Mouse (Mus musculus): ENCODE data around the gene Zfp143. TPM values are rescaled to one million over a fixed set of nuclear protein-coding genes. Genes with fewer than 3 reads are reported as not detected.
"Not testable (repeated sequence)": the region's sequence is repeated elsewhere in the genome, so short reads cannot be mapped to it uniquely, and the experiment has no call there.

Zfp143 gene
- total RNA-seq, 2 experiments from 2014 or later = 12.6 to 13.6 TPM

DNA sequence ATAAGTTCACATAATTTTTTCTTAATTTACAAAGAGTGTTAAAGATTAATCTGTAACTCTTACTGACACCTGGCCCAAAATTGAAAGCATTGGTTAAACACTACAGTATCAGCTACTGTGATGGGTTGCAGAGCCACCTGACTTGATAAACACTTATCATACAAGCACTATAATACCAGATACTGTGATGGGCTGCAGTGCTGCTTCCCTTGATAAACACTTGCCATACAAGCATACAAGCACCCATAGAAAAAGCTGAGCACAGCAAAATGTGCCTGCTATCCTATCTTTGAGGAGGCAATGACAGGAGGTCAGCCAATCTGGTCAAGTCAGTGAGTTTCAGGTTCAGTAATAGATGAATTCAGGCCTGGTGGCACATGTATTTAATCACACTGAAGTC, 24.2 kb downstream of the Zfp143 start:
- intact Hi-C loops (cut with DNase I) = no loop called here
- DNase-seq (ENCODE audit: low spot score in 2 of 2) = no peak

DNA sequence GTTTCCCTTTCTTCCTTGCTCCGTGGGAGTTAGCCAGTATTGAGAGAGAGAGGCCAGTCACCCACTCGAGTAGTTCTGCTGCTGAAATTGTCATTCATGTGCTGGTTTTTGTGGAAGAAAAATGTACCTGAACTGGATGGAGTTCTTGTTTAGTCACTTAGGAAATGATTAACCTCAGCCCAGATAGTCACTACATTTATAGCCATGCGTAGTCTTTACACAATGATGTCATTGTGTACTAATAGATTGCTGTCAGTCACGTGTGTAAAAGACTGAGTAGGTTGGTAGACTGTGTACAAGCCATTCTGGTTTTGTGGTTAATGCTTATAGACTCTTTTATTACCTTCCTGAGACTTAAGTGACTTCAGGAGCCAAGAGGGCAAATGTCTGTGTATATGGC, 26.9 kb downstream of the Zfp143 start:
- no peak for DNase-seq (ENCODE audit: low spot score in 2 of 2)
- intact Hi-C loops (cut with DNase I) = no loop called here

DNA sequence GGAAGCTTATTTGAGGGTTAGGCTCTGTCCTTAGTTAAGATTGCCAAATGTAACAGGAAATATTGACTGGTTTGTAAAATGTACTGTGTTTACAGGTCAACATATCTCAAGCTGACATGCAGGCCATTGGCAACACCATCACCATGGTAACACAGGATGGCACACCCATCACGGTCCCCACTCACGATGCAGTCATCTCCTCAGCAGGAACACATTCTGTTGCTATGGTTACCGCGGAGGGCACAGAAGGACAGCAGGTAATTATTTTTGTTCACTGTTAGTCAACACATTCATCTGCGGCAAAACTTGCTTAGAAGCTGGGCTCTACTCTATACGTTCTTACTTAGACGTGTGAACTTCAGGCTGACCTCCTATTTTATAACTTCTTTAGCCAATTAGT, 30.7 kb downstream of the Zfp143 start:
- peak; percentile 59 to 74 for DNase-seq (ENCODE audit: low spot score in 2 of 2)
- intact Hi-C loops (cut with DNase I) = no loop called here

DNA sequence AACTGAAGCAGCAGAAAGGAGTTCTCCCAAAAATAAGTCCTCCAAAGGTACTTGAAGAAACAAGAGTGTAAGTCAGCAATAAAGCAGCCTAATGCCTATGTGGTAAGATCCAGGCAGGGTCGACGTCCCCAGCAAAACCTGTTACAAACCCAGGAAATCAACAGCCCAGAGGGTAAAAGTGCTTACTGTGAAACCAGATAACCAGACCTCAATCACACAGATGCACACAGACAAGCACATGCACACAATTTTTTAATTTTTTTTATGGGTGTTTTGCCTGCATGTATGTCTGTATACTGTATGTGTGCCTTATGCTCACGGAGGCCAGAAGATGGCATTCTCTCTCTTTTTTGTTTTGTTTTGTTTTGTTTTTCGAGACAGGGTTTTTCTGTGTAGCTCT, 35.3 kb downstream of the Zfp143 start:
- intact Hi-C loops (cut with DNase I) = no loop called here
- DNase-seq (ENCODE audit: low spot score in 2 of 2) = no peak

DNA sequence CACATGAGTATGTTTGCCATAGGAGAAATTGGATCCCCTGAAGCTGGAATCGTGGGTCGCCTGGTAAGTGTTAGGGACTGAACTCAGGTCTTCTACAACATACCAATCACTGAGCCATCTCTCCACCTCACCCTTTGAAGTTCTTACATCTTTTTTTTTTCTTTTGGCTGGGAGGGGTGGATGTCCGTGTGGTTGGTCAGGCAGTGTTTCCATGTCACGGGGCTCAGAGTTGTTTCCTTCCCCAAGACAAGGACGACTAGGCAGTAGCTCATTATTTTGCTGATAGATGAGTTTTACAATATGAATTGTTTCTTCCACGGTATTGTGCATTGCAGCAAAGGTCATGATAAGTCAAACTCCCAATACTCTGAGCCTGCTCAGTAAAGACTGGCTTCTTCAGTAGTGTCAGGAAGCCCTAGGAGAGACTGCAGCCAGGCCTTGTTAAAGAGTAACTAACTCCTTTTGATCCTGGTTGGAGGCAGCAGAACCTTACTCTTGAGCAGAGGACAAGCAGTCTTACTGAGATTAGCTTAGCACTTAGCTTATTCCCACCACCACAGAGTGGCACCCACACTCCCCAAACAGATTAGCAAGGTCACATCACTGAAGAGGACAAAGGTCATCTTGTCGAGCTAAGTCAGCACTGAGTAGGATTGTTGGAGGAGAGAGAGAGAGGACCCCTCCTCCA, 36.2 kb downstream of the Zfp143 start:
- intact Hi-C loops (cut with DNase I) = no loop called here
- no peak for DNase-seq (ENCODE audit: low spot score in 2 of 2)

DNA sequence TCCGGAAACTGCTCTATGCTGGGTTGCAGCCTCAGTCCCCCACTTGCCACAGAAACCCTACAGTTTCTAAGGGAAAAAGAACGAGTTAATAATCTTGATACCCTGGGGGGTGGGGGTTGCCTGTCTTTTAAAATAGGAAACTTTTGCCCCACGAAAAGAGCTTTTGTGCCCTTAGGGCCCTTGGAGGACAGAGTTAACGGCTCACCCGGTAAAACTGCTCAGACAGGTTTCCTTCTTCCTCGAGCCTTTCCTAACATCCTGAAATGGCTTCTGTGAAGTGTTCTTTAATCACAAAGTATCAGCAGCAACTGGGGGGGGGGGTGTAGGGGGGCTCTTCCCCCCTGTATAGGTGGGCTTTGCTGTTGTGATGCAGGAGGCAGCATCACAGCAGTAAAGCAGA, 39.8 kb downstream of the Zfp143 start:
- no peak for DNase-seq (ENCODE audit: low spot score in 2 of 2)
- intact Hi-C loops (cut with DNase I) = no loop called here

DNA sequence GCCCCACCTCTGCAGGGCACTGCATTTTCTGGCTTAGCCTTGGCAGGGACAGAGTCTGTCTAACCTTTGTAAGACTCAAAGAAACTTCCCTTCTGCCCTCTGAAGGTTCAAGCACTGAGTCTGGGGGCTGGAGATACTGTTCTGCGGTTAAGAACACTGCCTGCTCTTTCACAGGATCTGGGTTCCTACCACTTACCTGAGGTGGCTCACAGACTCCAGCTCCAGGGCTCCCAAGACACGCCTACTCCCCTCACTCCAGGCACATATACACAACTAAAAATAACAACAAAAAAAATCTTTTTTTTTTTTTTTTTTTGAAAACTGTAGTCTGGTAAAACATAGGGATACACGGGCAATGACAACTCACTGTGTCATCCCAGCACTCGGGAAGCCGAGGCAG, 40.2 kb downstream of the Zfp143 start:
- intact Hi-C loops (cut with DNase I) = no loop called here
- no peak for DNase-seq (ENCODE audit: low spot score in 2 of 2)

DNA sequence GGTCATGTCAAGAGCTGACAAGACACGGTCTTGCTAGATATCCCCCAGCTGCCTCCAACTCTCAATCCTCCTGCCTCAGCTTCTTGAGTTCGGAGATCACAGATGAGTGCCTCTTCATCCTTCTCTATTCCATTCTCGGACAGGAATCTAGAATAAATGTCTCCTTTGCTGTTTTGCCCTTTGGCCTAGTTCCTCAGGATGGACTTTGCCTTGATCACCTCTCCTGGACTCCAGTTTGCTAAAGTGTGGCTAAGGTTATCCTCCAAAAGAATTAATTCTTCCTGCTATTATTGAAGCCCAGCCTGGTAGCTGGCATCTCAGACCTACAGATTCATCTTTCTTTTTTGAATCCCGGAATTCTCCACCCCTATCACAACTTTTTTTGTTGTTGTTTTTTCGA, 44.0 kb downstream of the Zfp143 start:
- no peak for DNase-seq (ENCODE audit: low spot score in 2 of 2)
- intact Hi-C loops (cut with DNase I) = no loop called here

DNA sequence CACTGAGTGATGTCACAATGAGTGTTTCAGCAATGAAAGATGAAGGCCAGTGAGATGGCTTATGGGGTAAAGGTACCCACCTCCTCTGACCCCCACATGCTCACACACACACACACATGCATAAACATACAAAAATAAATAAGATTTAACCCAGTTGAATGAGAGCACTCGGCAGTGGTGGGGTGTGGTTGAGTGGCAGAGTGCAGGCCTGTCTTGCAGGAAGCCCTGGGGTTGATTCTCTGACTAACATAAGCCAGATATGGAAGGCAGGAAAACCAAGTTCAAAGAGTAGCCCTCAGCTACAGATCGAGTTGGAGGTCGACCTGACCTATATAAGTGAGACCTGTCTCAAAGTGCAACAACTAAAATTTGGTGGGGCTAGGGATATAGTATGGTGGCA, 45.6 kb downstream of the Zfp143 start:
- DNase-seq (ENCODE audit: low spot score in 2 of 2) = no peak
- intact Hi-C loops (cut with DNase I) = no loop called here

DNA sequence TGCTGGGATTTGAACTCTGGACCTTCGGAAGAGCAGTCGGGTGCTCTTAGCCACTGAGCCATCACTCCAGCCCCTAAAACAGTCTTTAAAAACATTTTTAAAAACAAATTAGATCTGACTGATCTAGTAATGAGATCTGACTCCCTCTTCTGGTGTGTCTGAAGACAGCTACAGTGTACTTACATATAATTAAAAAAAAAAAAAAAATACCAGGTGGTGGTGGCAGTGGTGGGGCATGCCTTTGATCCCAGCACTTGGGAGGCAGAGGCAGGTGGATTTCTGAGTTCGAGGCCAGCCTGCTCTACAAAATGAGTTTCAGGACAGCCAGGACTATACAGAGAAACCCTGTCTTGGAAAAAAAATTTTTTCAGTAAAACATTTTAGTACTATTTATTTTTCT, 47.5 kb downstream of the Zfp143 start:
- DNase-seq (ENCODE audit: low spot score in 2 of 2); intact Hi-C loops (cut with DNase I): not testable (repeated sequence)

DNA sequence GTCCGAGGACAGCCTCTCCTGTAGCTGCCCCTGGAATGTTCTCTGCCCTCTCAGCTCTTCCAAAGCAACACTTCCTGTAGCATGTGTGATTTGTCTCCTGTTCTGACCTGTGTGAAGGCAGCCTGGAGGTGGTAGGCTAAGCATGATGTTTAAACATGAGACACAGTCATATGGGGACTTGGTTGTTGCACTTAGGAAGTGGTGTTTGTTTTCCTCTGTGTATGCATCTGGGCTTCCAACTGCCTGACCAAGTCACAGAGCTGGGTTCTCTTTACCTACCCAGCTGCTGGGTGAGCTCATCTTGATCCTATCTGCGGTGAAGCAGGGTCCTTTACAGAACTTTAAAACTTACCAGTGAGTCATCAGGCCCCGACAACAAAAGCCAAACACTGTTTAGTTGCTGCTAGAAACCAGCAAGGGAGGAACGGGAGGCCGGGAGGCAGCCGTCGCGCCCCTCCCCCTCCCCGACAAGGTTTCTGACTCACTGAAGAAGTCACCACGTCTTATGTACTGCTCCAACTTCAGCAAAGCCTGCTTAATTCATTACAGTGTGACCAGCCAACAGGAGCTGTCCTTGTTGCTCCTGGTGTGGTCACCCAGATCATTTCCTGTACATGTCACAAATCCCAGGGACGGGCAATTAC, 48.1 kb downstream of the Zfp143 start:
- peak in 1 of 2 experiments; percentile 28 for DNase-seq (ENCODE audit: low spot score in 2 of 2)
- intact Hi-C loops (cut with DNase I) = no loop called here

DNA sequence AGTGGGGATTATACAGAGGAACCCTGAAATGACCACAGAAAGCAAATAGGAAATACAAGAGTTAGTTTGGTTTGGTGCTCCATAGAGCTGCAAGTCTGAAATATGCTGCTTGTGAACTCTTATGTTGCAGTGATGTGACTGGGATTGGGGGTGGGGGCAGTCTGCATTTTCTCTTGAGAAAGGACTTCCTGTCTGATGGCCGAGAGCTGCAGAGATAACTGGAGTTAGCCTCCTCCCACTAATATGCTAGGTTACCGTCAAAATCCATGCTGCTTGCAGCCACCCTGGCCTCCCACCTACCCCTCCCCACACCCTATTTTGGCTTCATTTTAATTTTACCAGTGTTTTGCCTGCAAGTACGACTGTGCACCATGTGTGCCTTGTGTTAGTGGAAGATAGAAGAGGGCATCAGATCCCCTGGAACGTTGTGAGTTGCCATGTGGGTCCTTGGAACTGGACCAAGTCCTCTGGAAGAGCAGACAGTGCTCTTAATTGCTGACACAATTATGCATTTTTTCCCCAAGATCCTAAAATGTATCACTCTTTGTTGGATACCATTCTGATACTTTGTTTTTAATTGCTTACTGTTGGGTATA, 49.1 kb downstream of the Zfp143 start:
- DNase-seq (ENCODE audit: low spot score in 2 of 2) = no peak
- intact Hi-C loops (cut with DNase I) = no loop called here

DNA sequence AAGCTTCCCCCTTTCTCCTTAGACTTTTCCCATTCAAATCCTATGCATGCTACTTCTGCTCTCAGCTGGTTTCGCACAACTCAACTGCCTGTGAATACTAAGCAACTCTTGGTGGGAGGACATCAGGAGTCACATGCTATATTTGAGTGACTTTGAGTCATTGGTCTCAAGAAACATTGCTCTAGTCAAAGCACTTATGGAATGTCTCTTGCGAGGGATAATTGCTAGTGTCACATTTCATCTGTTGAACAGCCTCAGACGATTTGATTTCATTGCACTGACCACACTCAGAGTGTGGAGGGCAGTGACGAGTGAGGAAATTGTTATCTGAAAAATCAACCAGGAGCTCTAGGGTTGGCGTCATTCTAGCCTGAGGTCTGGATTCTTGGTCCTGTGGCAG, 53.7 kb downstream of the Zfp143 start:
- intact Hi-C loops (cut with DNase I) = no loop called here

DNA sequence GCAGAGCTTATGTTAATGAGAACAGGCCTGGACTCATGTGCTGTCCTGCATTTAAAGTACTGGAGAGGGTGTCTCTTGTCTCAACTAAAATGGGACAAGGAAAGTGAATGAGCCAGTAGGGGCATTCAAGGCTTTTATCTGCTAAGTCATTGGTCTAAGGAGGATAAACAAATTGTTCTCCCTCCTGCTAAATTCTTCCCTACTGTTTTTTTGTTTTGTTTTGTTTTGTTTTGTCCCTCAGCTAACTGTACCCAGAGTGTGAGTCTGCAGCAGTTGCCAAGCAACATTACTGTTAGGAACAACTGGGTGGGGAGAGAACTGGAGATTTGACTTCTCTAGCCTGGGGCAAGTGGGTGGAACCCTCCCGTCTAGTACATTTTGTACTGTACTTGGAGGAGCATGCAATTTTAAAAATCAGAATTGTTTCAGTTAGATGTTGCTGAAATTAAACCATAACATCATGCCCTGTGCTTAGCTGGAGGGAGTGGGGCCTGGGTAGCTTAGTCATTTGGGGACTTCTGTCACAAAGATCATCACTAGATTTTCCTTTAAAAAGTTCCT, 55.8 kb downstream of the Zfp143 start:
- intact Hi-C loops (cut with DNase I) = no loop called here
- DNase-seq (ENCODE audit: low spot score in 2 of 2) = no peak

More for the DNA sequence above, 53.7 kb downstream of the Zfp143 start:
- no peak for DNase-seq (ENCODE audit: low spot score in 2 of 2)

DNA sequence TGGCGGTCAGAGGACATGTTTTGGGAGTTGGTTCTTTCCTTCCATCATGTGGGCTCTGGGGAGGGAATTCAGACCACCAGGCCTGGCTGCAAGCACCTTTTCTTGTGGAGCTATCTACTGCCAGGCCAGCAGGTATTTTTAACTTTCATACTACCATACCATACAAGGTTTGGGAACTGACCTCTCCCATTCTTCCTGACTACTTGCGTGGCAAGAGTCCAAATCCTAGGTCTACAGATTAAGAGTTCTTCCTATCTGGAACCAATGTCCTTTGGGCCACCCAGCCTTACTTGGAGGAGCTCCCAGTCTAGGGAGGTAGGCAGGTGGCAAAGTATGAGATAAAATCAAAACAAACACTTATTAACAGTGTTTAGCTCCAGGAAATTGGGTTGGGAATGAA, 57.4 kb downstream of the Zfp143 start:
- intact Hi-C loops (cut with DNase I) = no loop called here
- DNase-seq (ENCODE audit: low spot score in 2 of 2) = no peak

DNA sequence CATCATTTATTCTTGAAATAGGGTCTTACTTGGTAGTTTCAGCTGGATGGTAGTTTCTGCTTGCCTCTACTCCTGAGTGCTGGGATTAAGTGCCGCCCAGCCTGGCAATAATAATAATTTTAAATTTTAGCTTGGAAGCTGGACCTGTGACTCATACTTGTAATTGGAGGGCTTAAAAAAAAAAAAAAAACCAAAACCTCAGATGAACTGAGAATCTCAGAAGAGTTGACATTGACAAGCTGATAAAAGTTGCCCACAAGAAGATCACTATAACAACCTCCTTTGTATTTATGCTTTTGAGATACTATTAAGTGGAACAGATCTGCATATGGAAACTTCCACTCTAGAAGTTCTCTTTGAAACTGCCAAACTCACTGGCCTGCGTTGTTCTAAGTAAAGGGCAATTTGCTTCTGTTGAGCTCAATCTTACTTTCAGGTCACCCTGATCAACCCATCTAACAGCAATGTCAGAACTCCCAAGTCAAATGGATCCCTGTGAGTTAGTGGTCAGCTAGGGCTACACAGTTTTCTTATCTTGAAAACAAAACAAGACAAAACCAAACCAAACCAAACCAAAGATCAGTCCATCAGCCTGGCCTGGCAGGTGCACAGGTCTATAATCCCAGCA, 59.3 kb downstream of the Zfp143 start:
- no peak for DNase-seq (ENCODE audit: low spot score in 2 of 2)
- intact Hi-C loops (cut with DNase I) = loop anchor here (5.0 kb wide), 1 partner anchor 58 kb away; the partner anchor contains the start of gene Zfp143

DNA sequence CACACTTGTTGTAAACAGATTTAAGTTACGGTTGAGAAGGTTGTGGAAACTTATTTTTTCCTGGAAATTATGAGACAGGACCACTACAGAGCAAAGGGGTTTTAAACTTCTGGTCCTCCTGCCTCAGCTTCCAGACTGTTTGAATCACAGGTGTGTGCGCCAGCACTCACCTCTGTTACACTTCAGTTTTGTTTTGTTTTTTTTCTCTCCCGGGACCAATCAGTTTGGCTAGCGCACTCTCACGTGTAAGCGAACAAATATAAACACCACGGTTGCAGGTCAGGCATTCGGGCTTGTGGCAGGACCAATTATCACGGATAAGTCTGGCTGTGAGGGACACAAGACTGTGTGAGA, 60.1 kb downstream of the Zfp143 start:
- intact Hi-C loops (cut with DNase I) = loop anchor here (5.0 kb wide), 1 partner anchor 59 kb away; the partner anchor contains the start of gene Zfp143
- DNase-seq (ENCODE audit: low spot score in 2 of 2) = no peak

DNA sequence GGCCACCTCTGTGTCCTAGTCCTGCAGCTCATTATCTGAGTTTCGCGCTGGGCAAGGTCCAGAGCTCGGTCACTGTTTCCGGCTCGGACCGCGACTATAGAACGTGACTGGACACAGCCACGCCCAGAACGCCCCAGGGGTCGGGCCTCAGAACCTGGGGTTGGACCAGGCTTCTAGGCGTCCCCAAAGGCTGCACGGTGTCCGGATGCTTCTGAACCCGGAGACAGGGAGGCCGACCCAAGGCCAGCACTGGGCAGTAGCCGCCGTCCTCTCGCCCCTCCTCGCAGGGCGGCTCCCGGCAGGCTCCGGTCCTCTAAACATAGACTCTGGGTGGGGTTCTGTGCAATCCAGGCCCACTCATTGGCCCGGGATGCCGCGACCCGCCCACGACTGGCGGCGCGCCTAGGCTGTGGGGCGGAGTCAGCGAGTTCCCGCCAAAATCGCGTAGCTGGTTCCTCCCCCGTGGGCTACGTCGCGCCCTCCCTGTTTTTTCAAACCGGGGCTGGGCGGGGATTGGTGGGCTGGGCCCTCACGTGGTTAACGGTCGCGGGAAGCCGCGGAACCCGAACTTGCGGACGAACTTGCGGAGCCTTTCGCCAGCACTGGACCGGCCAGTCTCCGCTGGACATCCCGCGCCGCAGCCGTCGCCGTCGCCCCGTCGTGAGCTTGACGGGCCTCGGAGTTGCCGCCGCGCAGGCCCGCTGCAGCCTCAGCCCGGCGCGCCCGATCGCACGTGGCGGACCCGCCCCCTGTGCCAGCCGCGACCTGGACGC, 60.7 kb downstream of the Zfp143 start, which contains the start of gene Wee1:
TSS of gene Wee1 (plus strand) at position 531 of the 773 bp plus-strand sequence.
- peak; percentile 98 to 99 for DNase-seq (ENCODE audit: low spot score in 2 of 2)
- intact Hi-C loops (cut with DNase I) = loop anchor here (5.0 kb wide), 1 partner anchor 59 kb away; the partner anchor contains the start of gene Zfp143

DNA sequence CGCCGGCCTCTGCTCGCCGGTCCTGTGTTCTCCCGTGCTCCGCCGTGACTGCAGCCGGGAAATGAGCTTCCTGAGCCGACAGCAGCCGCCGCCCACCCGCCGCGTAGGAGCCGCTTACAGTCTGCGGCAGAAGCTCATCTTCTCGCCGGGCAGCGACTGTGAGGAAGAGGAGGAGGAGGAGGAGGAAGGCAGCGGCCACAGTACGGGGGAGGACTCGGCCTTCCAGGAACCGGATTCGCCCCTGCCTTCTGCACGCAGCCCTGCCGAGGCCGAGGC, 61.2 kb downstream of the Zfp143 start:
- intact Hi-C loops (cut with DNase I) = loop anchor here (5.0 kb wide), 1 partner anchor 60 kb away; the partner anchor contains the start of gene Zfp143
- DNase-seq (ENCODE audit: low spot score in 2 of 2) = peak in 1 of 2 experiments; percentile 75
